Mouse (Mus musculus): Measurements from ENCODE around the gene Stx4a. TPM values are rescaled to one million over a fixed set of nuclear protein-coding genes. Genes with fewer than 3 reads are reported as not detected.
"Not testable (repeated sequence)": the region's sequence is repeated elsewhere in the genome, so short reads cannot be mapped to it uniquely, and the experiment has no call there.

Stx4a gene
- polyA plus RNA-seq, 1 experiment from 2014 or later = 28.5 TPM

DNA sequence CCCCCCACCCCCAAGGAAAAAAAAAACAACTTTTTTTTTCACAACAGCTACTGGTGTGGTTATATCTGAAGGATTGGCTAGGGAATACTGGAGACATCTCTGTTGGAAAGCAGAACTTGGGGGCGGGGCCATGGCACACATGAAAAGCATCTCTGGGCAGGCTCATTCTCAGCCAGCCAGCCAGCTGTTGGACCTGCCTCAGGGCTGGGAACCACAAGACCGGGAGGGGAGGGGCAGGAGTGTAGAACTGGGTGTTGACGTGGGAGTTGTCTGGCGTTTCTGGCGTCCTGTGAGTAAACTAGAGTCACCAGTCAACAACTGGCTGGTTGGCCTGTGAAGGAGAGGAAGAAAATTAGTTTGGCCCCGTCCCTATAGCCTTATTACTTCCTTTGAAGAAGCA, 61.9 kb downstream of the Stx4a start:
- DNase-seq (ENCODE audit: low spot score) = no peak
- peaks cover 99% of the 10 kb centered on the region for H3K36me3 ChIP-seq
- 71% methylated on average over 6 of the region's 6 CpGs for WGBS

DNA sequence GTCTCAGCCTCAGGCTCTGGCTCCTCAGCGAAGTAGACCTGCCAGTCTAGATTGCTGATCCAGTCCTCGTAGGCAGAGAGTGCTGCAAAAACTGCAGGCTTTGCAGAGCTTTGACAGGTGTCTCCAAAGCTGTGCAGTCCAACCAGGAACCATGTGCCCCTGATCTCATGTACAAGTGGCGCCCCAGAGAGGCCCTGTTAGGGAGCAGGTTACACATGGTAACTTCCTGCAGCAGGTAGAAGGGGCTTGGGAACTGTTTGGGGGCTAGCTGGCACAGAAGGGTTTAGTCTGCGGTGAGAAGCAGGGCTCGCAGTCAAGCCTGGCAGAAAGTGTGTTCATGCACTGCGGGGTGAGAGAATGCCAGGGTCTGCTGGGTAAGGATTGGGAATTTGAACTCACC, 62.5 kb downstream of the Stx4a start:
- 93% methylated on average over 6 of the region's 6 CpGs for WGBS
- Histone ChIP-seq H3K4me3 (no peak overlapping the region), H3K36me3 (peaks cover 99% of the 10 kb centered on the region), H3K27ac (no peak overlapping the region), H3K9me3 (replicated peaks) (no peaks in the 10 kb centered on the region), H3K27me3 (ENCODE audit: low read depth, poor library complexity, severe bottlenecking) (no peaks in the 10 kb centered on the region), H3K4me1 (peaks cover 9% of the 10 kb centered on the region; the same call in 1 of the 2 replicates)
- no peak for DNase-seq (ENCODE audit: low spot score)

More for the DNA sequence above, 61.9 kb downstream of the Stx4a start:
- Histone ChIP-seq H3K27me3 (ENCODE audit: low read depth, poor library complexity, severe bottlenecking) (no peaks in the 10 kb centered on the region), H3K27ac (no peak overlapping the region), H3K4me3 (no peak overlapping the region), H3K4me1 (peaks cover 9% of the 10 kb centered on the region; the same call in 1 of the 2 replicates), H3K9me3 (replicated peaks) (no peaks in the 10 kb centered on the region)

DNA sequence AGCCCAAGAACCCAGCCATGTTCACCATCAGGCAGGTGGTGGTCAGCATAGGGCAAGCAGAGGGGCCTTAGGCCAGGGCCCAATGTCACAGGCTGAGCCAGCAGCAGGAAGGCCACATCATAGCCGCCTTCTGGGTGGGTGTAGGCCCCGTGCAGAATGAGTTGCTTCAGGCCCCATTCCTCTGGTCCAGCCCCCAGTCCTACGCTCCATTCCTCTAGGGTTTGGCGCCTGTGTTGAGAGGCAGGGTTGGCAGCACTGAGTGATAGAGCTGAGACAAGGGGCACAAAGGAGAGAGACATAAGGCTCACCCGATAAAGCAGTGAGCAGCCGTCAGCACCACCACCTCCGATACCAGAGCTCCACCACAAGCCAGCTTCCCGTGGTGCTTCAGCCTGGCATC, 63.1 kb downstream of the Stx4a start:
- 80% methylated on average over 8 of the region's 8 CpGs for WGBS
- no peaks in the 10 kb centered on the region for H3K27me3 ChIP-seq (ENCODE audit: low read depth, poor library complexity, severe bottlenecking)
- H3K4me3 ChIP-seq = no peak overlapping the region
- H3K27ac ChIP-seq = no peak overlapping the region
- H3K4me1 ChIP-seq = peaks cover 9% of the 10 kb centered on the region; the same call in 1 of the 2 replicates
- DNase-seq (ENCODE audit: low spot score) = no peak
- no peaks in the 10 kb centered on the region for H3K9me3 ChIP-seq (replicated peaks)
- peaks cover 98% of the 10 kb centered on the region for H3K36me3 ChIP-seq

DNA sequence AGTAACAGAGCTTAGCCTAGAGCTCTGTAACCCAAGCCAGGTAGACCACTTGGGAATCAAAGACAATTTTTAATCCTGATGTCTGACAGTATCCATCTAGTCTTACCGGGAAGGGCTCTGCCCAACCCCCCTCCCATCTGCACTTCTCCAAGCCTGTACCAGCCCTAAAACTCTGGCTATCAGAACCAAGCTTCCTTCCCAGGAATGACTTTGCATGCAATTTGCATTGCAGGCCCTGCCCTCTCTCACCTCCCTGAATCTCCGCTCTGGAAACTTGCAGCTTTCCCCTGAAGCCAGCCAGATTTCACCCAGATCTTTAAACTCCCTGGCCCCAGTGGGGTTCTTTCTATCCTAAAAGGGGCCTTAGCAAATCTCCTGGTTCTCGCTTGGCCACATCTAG, 63.7 kb downstream of the Stx4a start:
- no peaks in the 10 kb centered on the region for H3K27me3 ChIP-seq (ENCODE audit: low read depth, poor library complexity, severe bottlenecking)
- H3K4me3 ChIP-seq = no peak overlapping the region
- H3K27ac ChIP-seq = no peak overlapping the region
- DNase-seq (ENCODE audit: low spot score) = no peak
- peaks cover 98% of the 10 kb centered on the region for H3K36me3 ChIP-seq
- peaks cover 9% of the 10 kb centered on the region; the same call in 1 of the 2 replicates for H3K4me1 ChIP-seq
- 84% methylated on average over 3 of the region's 3 CpGs for WGBS
- H3K9me3 ChIP-seq (replicated peaks) = no peaks in the 10 kb centered on the region

DNA sequence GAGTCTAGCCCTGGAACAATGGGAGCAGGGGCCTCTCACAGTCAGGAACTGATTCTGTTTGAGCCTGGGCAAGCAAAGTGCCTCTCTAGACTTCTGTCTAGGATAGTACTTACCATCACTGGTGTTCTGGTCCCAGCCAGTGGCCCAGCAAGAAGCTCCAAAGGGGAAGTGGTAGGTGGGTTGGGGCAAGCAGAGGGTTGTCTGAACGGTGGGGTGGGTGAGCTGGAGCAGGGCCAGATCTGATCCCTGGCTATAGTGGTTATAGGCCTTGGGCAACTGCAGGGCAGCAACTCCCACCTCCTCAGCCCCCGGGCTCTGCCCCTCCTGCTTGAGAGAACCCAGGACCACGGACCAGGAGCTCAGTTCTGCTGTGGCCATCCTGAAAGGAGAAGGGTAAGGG, 64.7 kb downstream of the Stx4a start:
- H3K4me1 ChIP-seq = peaks cover 2% of the 10 kb centered on the region; the same call in 1 of the 2 replicates
- 80% methylated on average over 3 of the region's 3 CpGs for WGBS
- peaks cover 98% of the 10 kb centered on the region for H3K36me3 ChIP-seq
- H3K9me3 ChIP-seq (replicated peaks) = no peaks in the 10 kb centered on the region
- no peaks in the 10 kb centered on the region for H3K27me3 ChIP-seq (ENCODE audit: low read depth, poor library complexity, severe bottlenecking)
- no peak overlapping the region for H3K4me3 ChIP-seq
- no peak for DNase-seq (ENCODE audit: low spot score)
- H3K27ac ChIP-seq = no peak overlapping the region

DNA sequence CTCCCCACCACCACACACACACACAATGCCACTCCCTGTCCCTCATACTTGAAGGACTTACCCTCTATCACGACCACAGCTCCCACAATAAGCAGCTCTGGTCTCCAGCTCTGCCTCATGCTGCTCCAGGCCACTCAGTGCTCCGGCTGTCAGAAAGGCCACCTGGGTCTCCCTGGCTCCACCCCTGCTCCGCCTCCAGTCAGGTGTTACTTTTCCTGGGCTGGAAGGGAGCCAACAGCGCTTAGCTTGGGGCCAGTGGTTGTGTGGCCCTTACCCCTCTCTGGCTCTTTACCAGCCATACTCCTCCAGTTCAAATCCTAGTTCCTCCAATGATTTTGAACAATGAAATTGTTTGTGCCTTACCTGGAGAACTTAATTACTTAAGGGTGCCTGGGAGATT, 66.7 kb downstream of the Stx4a start, which contains the start of gene Prss53:
Prss53 (minus strand) TSS at position 173 of the 400 bp plus-strand sequence.
- Histone ChIP-seq H3K9me3 (replicated peaks) (no peaks in the 10 kb centered on the region), H3K27me3 (ENCODE audit: low read depth, poor library complexity, severe bottlenecking) (no peaks in the 10 kb centered on the region), H3K4me1 (peaks cover 13% of the 10 kb centered on the region), H3K4me3 (no peak within 1 kb of the TSS), H3K36me3 (peaks cover 80% of the 10 kb centered on the region), H3K27ac (no peak within 1 kb of the TSS)
- WGBS = 25% methylated on average over 4 of the region's 4 CpGs
- DNase-seq (ENCODE audit: low spot score) = no peak

DNA sequence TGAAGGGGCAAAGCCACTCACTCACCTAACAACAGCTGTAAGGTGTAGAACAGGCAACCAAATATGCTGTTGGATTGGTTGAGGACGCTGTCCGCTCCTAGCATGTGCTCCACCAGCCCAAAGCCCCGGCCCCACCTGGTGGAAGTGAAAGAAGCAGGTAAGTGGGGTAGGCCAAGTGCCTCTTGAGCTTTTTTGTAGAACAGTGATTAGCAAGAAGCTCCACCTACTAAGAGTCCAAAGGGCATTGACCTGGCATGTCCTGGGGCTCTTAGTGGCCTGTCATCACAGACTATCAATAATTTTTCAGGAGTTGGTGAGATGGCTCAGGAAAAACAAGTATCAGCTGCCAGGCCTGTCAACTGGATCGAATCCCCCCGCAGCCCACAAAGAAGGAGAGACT, 70.4 kb downstream of the Stx4a start:
- whole genome bisulfite sequencing = 76% methylated on average over 5 of the region's 5 CpGs

DNA sequence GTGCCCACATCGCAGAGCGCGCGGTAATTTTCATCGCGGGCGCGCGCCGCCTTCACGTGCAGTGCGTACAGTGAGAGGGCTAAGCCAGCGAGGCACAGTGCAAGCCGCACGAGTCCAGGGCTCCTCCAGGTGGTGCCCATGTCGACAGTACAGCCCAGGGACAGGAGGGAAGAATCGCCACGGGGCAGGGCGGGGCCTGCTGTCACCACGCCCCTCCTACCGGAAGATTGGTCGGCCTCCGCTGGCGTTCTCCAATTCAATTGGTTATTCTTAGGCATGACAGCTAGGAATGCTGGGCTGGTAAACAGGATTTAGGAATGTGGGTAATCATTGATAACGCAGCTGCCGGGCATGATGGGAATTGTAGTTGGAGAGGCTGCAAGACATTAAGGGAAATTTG, 71.3 kb downstream of the Stx4a start, which contains the start of the genes Gm21974 and Vkorc1:
Gm21974 (minus strand) TSS at position 13 of the 400 bp plus-strand sequence.
Vkorc1 (minus strand) TSS at position 176 of the 400 bp plus-strand sequence.
- H3K4me1 ChIP-seq = peaks cover 13% of the 10 kb centered on the region
- peak within 1 kb of the TSS; percentile 82 for H3K27ac ChIP-seq
- no peaks in the 10 kb centered on the region for H3K9me3 ChIP-seq (replicated peaks)
- peak; percentile 94 for DNase-seq (ENCODE audit: low spot score)
- peak within 1 kb of the TSS; percentile 67 for H3K4me3 ChIP-seq
- no peaks in the 10 kb centered on the region for H3K27me3 ChIP-seq (ENCODE audit: low read depth, poor library complexity, severe bottlenecking)
- under 1% methylated on average over 26 of the region's 26 CpGs for WGBS
- H3K36me3 ChIP-seq = peaks cover 34% of the 10 kb centered on the region

More for the DNA sequence above, 70.4 kb downstream of the Stx4a start:
- no peak for DNase-seq (ENCODE audit: low spot score)
- H3K36me3 ChIP-seq = peaks cover 43% of the 10 kb centered on the region
- H3K27ac ChIP-seq = no peak overlapping the region
- H3K9me3 ChIP-seq (replicated peaks) = no peaks in the 10 kb centered on the region
- no peaks in the 10 kb centered on the region for H3K27me3 ChIP-seq (ENCODE audit: low read depth, poor library complexity, severe bottlenecking)
- peak overlapping the region; percentile 67 for H3K4me3 ChIP-seq
- H3K4me1 ChIP-seq = peaks cover 13% of the 10 kb centered on the region

DNA sequence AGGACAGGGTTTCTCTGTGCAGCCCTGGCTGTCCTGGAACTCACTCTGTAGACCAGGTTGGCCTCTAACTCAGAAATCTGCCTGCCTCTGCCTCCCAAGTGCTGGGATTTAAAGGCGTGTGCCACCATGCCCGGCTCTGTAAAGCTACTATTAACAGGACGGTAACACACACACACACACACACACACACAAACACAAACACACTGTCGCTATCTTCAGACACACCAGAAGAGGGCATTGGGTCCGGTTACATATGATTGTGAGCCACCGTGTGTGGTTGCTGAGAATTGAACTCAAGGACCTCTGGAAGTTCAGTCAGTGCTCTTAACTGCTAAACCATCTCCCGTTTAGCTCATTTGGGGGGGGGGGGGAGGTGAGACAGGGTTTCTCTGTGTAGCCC, 71.8 kb downstream of the Stx4a start:
- H3K27me3 ChIP-seq (ENCODE audit: low read depth, poor library complexity, severe bottlenecking); H3K9me3 ChIP-seq (replicated peaks); DNase-seq (ENCODE audit: low spot score): not testable (repeated sequence)
- Histone ChIP-seq H3K4me3 (peak overlapping the region; percentile 67), H3K36me3 (peaks cover 30% of the 10 kb centered on the region), H3K27ac (peak overlapping the region; percentile 82; the same call in 1 of the 2 replicates), H3K4me1 (peaks cover 13% of the 10 kb centered on the region)
- 74% methylated on average over 7 of the region's 7 CpGs for WGBS

DNA sequence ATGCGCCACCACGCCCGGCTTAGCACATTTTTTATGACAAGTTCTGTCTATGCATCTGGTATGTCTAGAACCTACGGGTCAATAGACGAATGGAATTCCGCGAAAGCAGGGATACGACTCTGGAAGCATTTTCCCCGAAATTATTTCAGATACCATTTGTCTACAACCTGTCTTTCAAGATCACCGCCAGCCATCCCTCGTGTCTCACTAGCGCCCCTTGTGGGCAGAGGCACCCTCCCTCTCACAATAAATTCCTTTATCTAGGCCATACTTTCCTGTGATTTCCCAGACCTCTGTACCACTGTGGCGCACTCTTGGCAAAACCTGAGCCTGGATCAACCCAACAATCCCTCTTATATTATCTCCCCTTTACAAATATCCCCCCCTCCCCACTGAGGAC, 72.3 kb downstream of the Stx4a start:
- Histone ChIP-seq H3K9me3 (replicated peaks) (no peaks in the 10 kb centered on the region), H3K27me3 (ENCODE audit: low read depth, poor library complexity, severe bottlenecking) (no peaks in the 10 kb centered on the region), H3K27ac (no peak overlapping the region), H3K4me1 (peaks cover 13% of the 10 kb centered on the region), H3K36me3 (peaks cover 25% of the 10 kb centered on the region), H3K4me3 (no peak overlapping the region)
- peak; percentile 60 for DNase-seq (ENCODE audit: low spot score)
- WGBS = 58% methylated on average over 13 of the region's 13 CpGs

DNA sequence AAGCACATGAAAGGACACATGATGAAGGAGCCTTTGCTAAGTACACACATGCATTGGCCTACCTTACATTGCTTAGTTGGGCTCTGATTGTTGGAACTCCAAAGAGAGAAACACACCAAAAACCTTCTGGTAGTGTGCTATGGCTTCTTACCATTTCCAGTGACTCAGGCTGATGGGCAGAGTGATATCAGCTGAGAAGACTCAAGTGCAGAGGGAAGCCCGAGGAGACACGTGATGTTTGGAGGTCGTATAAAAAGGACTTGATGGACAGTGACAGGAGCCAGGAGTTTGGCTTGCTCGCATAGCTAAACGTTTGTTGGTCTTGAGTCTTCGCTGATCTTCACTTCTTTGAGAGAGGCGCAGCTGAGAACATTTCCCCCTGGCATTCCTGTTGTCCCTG, 73.4 kb downstream of the Stx4a start:
- H3K27me3 ChIP-seq (ENCODE audit: low read depth, poor library complexity, severe bottlenecking) = no peaks in the 10 kb centered on the region
- no peak overlapping the region for H3K4me3 ChIP-seq
- H3K27ac ChIP-seq = no peak overlapping the region
- 89% methylated on average over 7 of the region's 7 CpGs for WGBS
- no peak for DNase-seq (ENCODE audit: low spot score)
- peaks cover 15% of the 10 kb centered on the region for H3K36me3 ChIP-seq
- no peaks in the 10 kb centered on the region for H3K9me3 ChIP-seq (replicated peaks)
- peaks cover 13% of the 10 kb centered on the region for H3K4me1 ChIP-seq

DNA sequence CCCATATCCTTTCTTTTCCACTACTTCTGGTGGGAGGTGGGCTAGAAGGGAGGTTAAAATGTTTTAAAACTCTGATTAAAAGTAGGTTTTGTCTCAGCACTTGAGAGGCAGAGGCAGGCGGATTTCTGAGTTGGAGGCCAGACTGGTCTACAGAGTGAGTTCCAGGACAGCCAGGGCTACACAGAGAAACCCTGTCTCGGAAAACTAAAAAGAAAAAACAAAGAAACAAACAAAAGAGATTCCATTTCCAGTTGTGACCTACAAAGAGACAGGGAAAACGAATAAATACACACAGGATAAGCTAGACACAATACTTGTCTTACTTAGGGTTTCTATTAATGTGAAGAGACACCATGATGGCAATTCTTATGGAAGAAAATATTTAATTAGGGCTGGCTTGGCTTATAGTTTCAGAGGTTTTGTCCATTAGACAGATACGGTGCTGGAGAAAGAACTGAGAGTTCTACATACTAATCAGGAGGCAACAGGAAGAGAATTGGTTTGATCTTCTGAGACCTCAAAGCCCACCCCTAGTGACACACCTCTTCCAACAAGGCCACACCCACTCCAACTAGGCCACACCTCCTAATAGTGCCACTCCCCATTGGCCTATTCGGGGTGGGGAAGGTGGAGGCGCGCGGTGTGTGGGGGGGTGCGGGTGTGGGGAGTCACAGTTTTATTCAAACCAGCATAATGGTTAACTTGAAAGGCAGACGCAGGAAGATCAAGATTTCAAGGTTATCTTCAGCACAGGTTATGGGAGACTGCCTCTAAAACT, 74.3 kb downstream of the Stx4a start:
- Histone ChIP-seq H3K36me3 (peaks cover 6% of the 10 kb centered on the region), H3K9me3 (replicated peaks) (no peaks in the 10 kb centered on the region)
- WGBS = 37% methylated on average over 10 of the region's 10 CpGs

More for the DNA sequence above, 74.3 kb downstream of the Stx4a start:
- Histone ChIP-seq H3K27ac (no peak overlapping the region), H3K4me3 (no peak overlapping the region), H3K4me1 (peaks cover 13% of the 10 kb centered on the region), H3K27me3 (ENCODE audit: low read depth, poor library complexity, severe bottlenecking) (no peaks in the 10 kb centered on the region)
- DNase-seq (ENCODE audit: low spot score) = no peak
